Mouse (Mus musculus): ENCODE measurements around the gene Tmppe. TPM values are rescaled to one million over a fixed set of nuclear protein-coding genes. Genes with fewer than 3 reads are reported as not detected.
"Not testable (repeated sequence)": the region's sequence is repeated elsewhere in the genome, so short reads cannot be mapped to it uniquely, and the experiment has no call there.

The Tmppe gene
- 10 to 100 TPM; 10.9 to 15.1 (median 11.8) TPM for total RNA-seq (2022)

DNA sequence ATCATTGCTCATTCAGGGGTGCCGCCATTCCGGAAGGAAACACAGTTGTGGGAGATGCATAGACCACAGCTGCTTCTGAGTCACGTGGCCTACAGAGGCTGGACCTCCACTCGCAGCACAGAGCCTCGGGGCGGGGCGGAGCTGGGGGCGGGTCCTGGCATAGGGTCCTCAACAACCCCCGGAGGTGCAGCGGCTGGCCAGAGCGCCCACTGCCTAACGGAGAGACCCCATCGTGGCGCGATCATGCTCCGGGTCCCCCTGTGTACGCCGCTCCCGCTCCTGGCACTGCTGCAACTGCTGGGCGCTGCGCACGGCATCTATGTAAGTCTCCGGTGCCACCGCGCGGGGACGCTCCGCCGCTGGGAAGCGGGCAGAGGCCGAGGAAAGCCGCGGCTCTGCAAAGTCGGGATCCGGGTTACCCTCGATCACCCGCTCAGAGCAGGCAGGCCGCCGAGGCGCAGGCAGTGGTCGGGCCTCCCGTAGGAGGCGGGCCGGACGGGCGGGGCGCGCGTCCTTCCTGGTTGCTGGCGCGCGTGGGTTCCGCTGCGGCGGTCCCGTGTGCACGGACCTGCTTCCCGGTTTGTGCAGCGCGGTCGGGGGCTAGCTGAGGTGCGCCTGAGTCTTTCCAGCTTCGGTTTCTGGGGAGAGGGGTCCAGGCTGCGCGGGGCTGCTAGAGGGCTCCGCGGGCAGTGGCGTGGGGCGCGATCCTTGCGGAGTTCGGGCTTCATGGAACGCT is at the start of gene Tmppe, which contains the start of gene Glb1:
Gene Tmppe (plus strand): TSS at position 157 of the 736 bp plus-strand sequence.
Gene Glb1 (plus strand): TSS at position 128 of the 736 bp plus-strand sequence.
- DNase-seq (ENCODE audit: low spot score in 2 of 2) = peak; percentile 56 to 76

DNA sequence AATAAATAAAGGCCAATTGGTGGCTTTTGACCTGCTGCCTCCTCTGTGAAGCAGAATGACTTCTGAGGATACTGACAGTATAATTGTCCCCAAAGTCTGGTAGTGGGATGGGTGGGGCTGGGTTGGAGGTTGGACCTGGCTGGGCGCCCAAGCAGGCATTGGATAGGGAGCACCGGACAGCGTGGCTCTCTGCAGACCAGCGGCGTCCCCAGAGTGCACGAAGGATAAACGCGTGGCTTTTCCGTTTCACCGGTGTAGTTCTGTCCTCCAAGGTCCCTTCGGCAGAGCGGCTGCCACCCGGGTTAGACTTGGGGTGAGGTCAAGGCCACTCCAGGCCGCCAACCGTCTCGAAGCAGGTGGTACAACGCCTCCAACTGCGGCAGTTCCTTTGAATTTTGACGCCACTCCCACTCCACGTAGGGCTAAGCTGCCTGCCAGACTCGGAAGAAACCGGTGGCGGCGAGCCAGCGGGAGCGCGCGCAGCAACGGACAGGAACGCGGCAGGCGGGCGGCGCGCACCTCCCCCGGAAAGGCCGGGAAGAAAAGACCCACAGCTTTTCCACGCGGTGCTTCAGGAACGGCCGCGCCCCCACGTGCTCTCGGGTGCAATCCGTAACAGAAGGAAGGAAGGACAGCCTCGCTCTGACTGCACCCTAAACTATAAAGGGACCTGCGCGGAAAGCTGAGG is 33.0 kb upstream of the Tmppe start:
- DNase-seq (ENCODE audit: low spot score in 2 of 2) = peak; percentile 67 to 81

DNA sequence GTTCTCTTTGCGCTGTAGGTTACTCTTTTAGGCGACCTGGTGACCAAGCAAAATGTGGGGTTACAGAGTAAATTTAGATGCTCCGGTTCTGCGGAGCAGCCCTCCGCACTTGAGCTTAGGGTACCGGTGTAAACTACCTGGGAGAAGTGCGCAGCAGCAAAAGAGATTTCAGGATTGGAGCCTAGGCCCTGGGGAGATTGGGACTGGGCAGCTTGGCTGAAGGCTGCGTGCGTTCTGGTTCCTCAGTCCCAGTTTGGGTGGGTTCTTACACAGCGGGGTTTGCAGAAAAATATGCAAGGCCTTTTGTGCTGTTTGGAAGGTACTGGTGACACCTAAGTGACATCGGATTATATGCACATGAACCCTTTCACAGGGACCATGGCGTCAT is 32.4 kb upstream of the Tmppe start:
- no peak for DNase-seq (ENCODE audit: low spot score in 2 of 2)

DNA sequence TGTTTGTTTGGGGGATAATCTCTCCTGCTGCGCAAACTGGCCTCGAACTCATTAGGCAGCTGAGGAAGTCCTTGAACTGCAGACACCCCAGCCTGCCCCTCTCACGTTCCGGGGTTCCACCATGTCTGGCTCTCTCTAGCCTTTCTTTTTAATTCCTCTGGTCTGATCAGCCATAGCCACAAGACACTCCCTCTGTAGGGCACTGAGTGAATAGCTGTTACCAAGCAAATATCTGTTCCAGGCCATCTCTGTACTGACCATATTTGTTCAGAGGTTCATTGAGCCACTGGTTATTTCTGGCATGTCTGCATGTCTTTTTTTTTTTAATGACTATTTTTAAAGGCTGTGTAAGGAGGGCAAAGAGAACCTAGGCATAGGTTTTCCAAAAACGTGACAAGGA is 31.5 kb upstream of the Tmppe start:
- not testable (repeated sequence) for DNase-seq (ENCODE audit: low spot score in 2 of 2)

DNA sequence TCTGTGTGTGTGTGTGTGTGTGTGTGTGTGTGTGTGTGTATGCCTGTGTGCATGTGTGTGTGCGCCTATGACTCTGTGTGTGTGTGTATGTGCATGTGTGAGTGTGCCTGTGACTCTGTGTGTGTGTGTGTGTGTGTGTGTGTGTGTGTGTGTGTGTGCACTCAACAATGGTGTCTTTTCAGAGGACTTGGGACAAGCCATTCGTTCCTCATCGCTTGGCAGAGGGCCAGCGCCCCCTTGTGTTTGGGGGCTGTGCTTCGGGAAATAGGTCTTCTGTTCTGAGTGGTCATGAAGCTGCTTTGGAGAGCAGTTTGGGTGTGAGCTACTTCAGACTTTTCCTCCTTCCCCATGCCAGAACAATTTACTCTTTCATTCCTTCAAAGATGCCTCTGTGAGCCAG is 29.2 kb upstream of the Tmppe start:
- not testable (repeated sequence) for DNase-seq (ENCODE audit: low spot score in 2 of 2)

DNA sequence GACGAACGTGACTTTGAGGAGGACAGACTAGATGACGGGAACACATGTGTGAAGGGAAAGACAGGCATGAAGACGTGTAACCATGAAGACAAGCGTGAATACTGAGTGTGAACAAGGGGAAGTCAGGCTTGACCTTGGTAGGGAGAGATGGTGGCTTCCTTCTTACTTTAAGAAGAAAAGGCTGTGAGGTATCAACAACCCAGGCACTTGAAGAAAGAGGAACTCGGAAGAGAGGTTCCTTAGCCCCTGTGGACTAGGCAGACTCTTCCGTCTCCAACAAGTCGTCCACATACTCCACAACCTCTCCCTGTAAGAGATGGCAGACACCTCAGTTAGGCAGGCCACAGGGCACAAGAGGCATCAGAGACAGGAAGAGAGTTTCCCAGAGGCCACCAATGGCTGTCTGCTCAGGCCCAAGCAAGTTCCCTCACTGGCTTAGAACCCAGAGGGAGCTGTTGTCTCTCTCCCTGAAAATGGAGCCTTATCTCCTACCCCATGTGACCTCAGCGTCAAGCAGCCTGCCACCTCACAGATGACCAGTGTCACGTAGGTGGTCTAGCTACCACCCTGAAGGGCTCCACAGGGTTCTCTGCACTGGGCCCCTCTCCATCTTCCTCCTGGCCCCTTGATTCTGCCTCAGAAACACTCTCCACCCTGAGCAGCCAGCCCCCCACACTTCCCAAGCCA is 25.5 kb upstream of the Tmppe start:
- DNase-seq (ENCODE audit: low spot score in 2 of 2) = no peak

DNA sequence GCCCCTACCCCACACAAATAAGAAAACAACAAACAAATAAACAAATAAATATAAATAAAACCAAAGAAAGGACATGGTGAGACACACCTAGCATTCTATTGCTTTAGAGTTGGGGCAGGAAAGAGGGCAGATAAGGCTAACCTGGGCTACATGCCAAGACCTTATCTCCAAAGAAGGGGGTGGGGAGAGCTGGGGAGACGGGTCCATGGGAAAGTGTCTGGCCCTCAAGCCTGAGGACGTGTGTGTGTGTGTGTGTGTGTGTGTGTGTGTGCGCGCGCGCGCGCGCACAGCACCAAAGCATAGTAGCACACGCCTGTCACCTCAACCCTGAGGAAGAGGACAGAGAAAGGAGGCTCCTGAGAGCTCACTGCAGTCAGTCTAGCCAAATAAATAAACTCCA is 23.7 kb upstream of the Tmppe start:
- DNase-seq (ENCODE audit: low spot score in 2 of 2) = no peak

DNA sequence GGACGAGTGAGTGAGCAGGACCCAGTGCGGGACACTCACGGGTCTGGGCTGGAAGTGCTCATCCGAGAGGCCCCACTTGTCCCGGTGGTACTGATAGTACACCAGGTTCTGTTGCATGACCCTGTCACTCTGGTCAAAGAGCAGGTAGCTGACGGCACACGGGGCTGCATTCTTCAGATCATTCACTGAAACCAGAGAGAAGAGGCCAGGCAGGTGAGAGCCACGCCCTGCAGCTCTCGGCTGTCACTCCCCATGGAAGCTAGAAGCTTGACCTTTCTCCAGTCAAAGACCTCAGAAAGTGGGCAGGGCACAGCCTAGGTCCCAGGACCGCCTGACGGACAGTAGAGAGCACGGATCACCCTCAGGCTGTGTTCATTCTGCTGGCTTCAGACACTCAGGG is 21.0 kb upstream of the Tmppe start:
- DNase-seq (ENCODE audit: low spot score in 2 of 2) = no peak

DNA sequence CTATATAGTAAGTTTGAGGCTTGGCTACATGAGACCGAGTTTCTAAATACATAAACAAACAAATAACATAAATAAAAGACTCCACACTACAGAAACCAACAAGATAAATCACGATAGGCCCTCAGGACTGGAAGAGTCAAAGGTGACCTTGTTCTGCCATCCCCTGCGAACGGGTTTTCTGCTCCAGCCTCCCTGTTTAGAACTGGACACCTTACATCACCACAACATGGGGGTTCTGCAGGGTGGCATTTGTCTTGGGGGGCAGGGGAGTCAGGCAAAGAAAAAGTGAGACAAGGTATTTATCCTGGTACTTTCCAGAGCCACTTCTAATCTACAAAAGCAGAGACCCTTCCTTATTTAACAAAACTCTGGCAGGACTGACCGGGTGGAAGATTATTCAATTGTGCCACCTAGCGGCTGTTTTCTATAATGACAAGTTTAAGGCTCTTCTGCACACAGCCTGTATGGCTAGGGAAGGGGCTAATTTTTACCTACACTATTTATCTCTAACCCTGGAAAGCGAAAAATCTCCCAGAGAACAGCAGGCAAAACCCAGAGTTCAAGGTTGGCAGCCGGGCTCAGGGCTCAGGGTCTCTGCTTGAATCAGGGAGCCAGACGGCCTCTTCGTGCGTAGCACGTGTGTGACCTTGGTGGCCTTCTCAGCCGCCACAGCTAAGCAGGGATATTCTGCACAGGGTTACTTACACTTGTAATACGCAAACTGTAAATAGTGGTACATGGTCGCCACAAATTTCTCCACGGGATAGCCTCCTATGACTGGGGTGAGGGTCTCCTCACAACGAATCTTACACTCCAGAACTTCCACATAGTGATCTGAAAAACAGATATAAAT is 19.8 kb upstream of the Tmppe start:
- DNase-seq (ENCODE audit: low spot score in 2 of 2) = no peak

DNA sequence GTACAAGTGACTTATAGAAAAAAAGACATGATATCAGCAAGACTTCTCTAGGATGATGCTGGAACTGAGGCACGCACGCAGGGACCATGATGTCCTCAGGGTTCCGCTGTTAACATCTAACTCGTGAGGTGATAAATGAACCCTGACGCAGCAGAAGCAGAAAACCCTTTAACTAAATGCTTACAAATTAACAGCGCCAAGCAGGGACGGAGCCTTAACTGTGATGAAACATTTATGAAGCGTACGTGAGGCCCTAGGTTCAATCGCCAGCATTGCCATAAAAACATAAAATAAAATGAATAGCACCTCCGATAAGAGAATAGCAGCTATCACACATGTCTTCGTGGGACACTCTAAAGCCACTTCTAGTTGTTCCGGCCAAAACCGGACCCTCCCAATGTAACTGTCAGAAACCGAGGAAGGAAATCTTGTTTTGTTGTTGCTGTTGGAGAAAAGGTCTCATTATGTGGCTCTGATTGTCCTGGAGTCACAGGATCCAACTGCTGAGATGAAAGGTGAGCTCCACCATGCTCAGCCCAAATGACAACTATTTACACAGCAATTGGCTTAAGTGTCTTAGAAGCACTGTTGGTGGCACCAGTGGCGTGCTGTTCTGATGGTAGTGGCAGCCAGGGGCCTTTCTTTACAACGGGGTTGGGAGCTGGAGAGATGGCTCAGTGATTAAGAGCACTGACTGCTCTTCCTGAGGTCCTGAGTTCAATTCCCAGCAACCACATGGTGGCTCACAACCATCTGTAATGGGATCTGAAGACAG is 17.8 kb upstream of the Tmppe start:
- no peak for DNase-seq (ENCODE audit: low spot score in 2 of 2)

DNA sequence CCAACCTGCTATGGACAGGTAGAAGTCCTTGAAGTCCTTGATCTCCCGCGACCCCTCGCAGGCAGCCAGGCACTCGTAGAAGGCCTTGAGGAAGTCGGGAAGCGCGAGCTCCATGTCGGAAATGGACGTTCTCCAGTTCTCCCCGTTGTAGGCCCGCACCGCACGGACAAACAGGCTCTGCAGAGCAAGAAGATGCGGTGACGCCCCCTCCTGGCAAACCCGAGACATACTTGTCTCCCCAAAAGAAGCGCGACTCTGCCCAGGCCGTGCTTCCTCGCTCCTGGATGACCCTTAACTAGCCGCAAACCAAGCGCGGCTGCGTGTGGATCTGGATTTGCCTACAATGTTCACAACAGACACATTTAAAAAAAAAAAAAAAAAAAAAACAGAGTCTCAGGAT is 16.2 kb upstream of the Tmppe start:
- DNase-seq (ENCODE audit: low spot score in 2 of 2) = no peak

DNA sequence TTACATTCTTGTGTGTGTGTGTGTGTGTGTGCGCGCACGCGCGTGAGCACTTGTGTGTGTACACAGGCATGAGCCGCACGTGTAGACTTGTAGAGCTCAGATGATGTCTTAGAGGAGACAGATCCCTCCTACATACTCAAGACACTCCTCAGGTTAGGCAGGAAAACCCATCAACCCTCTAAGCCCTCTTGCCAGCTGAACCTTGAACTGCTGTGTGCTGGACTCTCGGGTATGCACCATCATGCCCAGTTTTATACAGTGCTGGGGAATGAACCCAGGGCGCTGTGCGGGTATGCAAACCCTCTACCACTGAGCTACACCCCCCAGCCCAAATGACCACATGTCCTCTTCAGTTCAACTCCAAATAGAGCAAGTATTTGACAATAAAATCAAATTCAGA is 15.7 kb upstream of the Tmppe start:
- no peak for DNase-seq (ENCODE audit: low spot score in 2 of 2)

DNA sequence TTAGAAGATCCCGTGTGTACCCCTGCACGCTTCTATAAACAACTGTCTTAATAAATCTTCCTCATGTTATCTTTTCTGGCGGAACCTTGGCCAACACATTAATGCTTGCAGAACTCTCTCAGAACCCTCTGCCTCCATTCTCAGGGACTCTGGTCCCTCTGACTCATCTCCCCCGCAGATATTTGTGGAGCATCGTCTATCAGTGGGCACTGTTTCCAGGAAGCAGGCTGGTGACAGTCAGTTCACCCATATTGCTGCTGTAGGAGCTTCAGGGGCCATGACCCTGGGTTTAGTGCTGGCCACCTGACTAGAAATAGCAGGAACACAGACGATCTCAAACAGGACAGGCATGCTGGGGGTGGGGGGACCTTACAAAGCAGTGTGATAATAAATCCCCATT is 13.8 kb upstream of the Tmppe start:
- DNase-seq (ENCODE audit: low spot score in 2 of 2) = no peak

DNA sequence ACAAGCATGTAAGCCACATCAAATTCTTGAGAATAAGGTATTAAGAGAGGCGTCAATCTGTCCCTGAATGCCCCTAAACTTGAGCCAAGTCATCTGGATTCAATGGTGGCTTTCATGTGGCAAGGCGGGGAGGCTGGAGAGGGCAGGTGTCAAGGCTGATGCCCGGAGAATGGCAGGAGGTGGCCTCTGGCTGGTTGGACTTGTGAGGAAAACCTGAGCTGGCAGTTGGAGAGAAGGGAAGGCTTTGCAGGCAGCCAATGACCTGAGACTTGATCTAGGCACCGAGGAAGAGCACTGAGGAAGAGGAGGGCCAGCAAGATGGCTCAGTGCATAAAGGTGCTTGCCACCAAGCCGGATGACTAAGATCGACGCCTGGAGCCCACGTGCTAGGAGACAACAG is 12.6 kb upstream of the Tmppe start:
- DNase-seq (ENCODE audit: low spot score in 2 of 2) = no peak

DNA sequence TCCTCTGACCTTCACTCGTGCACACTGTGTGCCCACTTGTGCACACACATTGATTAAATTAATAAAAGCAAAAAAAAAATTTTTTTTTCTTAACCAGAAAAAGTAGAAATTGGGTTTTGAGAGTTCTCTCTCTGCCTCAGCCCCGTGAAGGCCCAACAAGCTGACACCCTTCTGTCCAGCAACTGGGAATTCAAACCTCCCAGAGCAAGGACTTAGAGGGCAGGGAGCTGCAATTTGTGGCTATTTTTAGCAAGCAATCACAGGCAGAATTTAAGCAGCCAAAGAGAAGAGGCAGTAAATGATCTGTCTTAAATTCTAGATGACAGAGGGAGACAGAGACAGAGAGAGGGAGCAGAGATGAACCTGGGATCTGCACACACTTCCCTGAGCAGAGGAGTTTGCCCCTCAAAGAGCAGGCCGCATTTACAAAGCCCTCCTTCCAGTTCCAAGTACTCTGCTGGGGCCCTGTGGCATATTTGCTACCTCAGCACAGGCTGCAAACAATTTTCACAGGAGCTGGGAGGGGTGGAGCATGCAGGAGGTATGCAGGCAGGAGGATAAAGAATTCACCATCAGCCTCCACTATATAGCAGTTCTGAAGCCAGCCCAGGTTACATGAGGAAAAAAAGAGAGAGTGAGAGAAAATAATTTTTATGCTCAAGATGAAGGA is 12.1 kb upstream of the Tmppe start:
- no peak for DNase-seq (ENCODE audit: low spot score in 2 of 2)

DNA sequence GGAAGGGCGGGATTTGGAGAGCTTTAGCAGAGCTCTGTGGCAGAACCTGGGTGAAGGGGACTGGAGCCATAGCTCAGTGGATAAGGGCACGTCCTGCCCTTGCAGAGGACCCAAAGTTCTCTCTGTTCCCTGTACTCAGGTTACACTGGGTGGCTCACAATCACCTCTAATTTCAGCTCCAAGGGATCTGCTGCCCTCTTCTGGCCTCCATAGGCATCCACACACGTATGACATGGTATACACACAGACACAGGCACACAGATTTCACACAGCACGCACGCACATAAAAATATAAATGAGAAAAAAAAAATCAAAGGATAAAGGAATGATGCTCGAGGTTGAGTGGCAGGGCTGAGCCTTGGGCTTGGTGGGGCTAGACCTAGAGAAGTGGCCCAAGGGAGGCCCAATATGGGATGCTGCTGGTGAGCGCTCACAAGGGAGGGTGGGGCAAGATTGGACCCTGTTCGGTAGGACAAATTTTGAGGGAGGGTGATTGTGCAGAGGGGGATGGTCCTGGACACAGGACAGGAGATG is 11.5 kb upstream of the Tmppe start:
- no peak for DNase-seq (ENCODE audit: low spot score in 2 of 2)

DNA sequence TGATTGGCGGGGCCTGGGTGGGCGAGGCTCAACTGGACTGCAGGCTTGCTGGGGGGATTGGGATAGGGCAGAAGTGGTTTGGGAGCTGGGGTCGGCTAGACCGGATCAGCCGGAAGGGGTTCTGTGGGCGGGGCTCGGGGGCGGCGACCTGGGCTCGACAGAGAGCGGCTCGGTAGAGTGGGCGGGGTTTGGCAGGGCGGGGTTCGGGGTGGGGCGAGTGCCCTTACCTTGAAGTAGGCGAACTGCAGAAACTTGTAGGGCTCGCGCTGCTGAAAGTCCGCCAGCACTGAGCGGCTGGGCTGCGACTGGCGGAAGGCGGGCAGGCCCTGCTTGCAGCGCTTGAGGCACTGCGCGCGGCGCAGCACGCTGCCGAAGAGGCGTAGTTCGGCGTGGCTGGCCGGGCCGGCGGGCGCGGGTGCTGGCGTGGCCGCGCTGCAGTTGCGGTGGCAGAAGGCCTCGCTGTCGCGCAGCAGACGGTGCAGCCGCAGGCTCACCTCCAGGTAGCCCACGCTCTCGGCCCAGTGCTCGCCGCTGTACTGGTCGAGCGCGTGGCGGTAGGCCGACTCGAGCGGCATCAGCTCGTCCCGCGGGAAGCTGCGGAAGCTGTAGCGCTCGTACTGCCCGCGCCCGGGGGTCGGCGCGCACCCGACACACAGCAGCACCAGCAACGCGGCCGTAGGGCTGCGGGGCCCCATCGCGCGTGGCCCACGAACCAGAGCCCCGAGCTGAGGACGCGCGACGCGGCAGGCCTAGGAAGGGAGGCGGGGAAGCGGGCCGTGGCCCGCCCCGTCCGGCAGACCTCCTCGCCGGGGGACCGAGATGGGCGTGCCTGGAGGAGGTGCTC is 10.8 kb upstream of the Tmppe start, which contains the start of gene Crtap:
Gene Crtap (minus strand): TSS at position 771 of the 844 bp plus-strand sequence.
- peak; percentile 21 to 34 for DNase-seq (ENCODE audit: low spot score in 2 of 2)

DNA sequence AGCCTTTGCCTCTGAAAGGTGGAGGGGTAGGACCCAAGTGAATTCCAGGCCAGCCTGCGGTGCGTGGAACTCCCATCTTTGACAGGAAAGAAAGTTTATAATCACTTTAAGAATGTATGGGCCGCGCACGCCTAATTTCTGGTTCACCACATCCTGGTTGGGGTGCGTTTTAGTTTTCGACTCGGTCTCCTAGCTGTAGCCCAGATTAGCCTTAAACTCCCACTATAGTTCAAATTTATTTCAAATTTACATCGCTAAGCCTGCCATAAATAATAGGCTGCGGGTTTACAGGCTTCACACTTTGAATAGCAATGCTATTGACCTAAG is 10.2 kb upstream of the Tmppe start:
- no peak for DNase-seq (ENCODE audit: low spot score in 2 of 2)

DNA sequence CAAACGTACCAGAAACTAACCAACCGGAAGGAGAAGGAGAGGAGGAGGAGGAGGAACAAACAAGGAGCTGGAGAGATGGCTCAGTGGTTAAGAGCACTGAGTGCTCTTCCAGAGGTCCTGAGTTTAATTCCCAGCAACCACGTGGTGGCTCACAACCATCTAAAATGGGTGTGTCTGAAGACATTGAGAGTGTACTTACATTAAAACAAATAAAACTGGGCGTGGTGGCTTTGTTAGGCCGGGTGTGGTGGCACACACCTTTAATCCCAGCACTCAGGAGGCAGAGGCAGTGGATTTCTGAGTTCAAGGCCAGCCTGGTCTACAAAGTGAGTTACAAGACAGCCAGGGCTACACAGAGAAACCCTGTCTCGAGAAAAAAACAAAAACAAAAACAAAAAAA is 6.8 kb upstream of the Tmppe start:
- DNase-seq (ENCODE audit: low spot score in 2 of 2) = not testable (repeated sequence)

Measured in left cerebral cortex, adult 8-10 months (tissue).